Mouse (Mus musculus) CH12.LX (cell line): ENCODE measurements around the gene Dnah8.

ENCODE experiments used
- CHD1 ChIP-seq: IDR thresholded peaks from 2 replicates; pipeline ENCODE4 v1.6.1; 2012; ENCODE audit warnings: low read depth, low read length, improper control_type of control experiment, inconsistent platforms
- CHD2 ChIP-seq: IDR thresholded peaks from 2 replicates; pipeline ENCODE4 v1.6.1; 2011; ENCODE audit warnings: low read length, improper control_type of control experiment
- CTCF ChIP-seq, 2 experiments: IDR thresholded peaks in 1 of 2; conservative IDR thresholded peaks in 1 of 2; 2 replicates each; pipeline ENCODE4 v1.5.1; 2011 to 2012; ENCODE audit warnings: low read depth in 2 of 2, low read length in 2 of 2, improper control_type of control experiment in 1 of 2, inconsistent platforms in 1 of 2, mild to moderate bottlenecking in 1 of 2, moderate library complexity in 1 of 2
- EP300 ChIP-seq: IDR thresholded peaks from 2 replicates; pipeline ENCODE4 v1.6.1; 2011; ENCODE audit warnings: low read length, improper control_type of control experiment
- MAZ ChIP-seq: IDR thresholded peaks from 2 replicates; pipeline ENCODE4 v1.6.1; 2012; ENCODE audit warnings: low read depth, mild to moderate bottlenecking, inconsistent platforms, low read length, improper control_type of control experiment, moderate library complexity
- NRF1 ChIP-seq: IDR thresholded peaks from 2 replicates; pipeline ENCODE4 v1.6.1; 2014; ENCODE audit warnings: low read depth, mild to moderate bottlenecking, inconsistent platforms, low read length, improper control_type of control experiment, moderate library complexity
- PAX5 ChIP-seq: IDR thresholded peaks from 2 replicates; pipeline ENCODE4 v1.6.1; 2012; ENCODE audit warnings: low read length, inconsistent platforms, mixed read lengths
- POLR2A ChIP-seq: IDR thresholded peaks from 2 replicates; pipeline ENCODE4 v1.6.1; 2011; ENCODE audit warnings: low read depth, mild to moderate bottlenecking, improper control_type of control experiment, low read length
- RAD21 ChIP-seq: IDR thresholded peaks from 2 replicates; pipeline ENCODE4 v1.6.1; 2011; ENCODE audit warnings: low read depth, mild to moderate bottlenecking, low read length, improper control_type of control experiment, moderate library complexity
- RCOR1 ChIP-seq: conservative IDR thresholded peaks from 2 replicates; pipeline ENCODE4 v1.6.1; 2012; ENCODE audit warnings: low read depth, mild to moderate bottlenecking, inconsistent platforms, low read length, improper control_type of control experiment
- ZC3H11A ChIP-seq: IDR thresholded peaks from 2 replicates; pipeline ENCODE4 v1.6.1; 2012; ENCODE audit warnings: low read depth, mild to moderate bottlenecking, inconsistent platforms, low read length, improper control_type of control experiment

DNA sequence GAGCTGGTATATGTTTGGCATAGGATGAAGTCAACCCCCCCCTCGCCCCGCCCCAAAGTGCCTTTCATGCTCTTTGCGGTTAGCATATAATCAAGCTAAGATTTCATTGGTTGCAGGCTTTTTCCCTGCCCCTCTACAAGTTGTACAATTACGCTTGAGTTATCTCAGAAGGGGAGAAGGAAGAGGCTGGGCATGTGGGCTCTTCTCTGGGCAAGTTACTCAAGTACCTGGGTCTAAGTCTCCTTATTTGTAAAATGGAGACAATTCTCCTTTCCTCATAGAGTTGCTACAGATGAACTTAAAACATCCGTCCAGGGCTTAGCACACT is 14.2 kb upstream of the Dnah8 start:
- no peak for TF ChIP-seq MAZ
- TF ChIP-seq RAD21: no peak
- TF ChIP-seq PAX5: no peak
- no peak for TF ChIP-seq EP300
- TF ChIP-seq POLR2A: no peak
- TF ChIP-seq NRF1: no peak
- TF ChIP-seq CHD2: no peak
- no peak for TF ChIP-seq CTCF (conservative IDR thresholded peaks at IDR 0.05 in 1 of 2, IDR thresholded peaks at IDR 0.05 in 1 of 2; ENCODE audit: low read depth in 2 of 2, low read length in 2 of 2)
- TF ChIP-seq ZC3H11A: no peak
- TF ChIP-seq RCOR1: no peak
- TF ChIP-seq CHD1: no peak
